Mouse (Mus musculus): Measurements from ENCODE around the gene Derl3.

DNA sequence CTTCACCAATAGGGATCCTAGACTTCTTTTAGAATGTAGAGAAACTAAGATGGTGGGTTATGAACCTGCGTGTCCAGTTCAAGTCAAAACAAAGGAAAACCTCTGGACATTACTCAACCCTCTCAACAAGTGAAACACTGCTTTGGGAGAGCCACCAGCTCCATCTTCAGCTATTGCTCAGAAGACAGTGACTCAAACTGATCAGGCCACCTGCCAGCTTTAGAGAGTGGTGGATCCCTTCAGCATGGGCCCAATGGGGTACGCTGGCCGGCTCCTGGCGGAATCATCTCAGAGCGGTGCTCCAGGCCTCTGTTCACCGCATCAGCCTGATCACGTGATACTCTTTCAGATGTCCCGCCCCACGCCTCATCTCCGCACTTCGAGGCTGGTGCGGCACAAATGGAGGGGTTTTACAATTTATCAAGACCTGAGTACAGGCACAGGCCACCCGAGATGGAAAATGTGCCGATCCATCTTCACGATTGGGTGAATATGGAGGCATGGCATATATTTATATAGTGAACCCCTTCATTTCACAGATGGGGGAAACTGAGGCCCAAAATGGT, 37.7 kb upstream of the Derl3 start:
- TF ChIP-seq CTCF (IDR thresholded peaks at IDR 0.05; ENCODE audit: control insufficient read depth, insufficient read depth, insufficient replicate concordance, low read depth, low read length) (no peak), POLR2A (IDR thresholded peaks at IDR 0.05; ENCODE audit: control insufficient read depth, low read depth, low read length) (no peak)

All from testis, adult 2 months (tissue).